Mouse (Mus musculus) intestine, postnatal 0 days (tissue): ENCODE results near the gene S100a11. TPM values are rescaled to one million over a fixed set of nuclear protein-coding genes. Genes with fewer than 3 reads are reported as not detected.

ENCODE experiments used
- ATAC-seq: fragments of 200-750 bp; cut with Nextera tagmentation; 2 replicates; pipeline ENCODE4 v1.8.0; 2017; ENCODE audit warnings: mild to moderate bottlenecking, moderate TSS enrichment, moderate library complexity
- H3K27ac ChIP-seq: fragments of 300-500 bp; sonication (generic); 2 replicates; pipeline ENCODE4 v1.5.1; 2014; ENCODE audit warnings: mild to moderate bottlenecking, low read depth, low read length, moderate library complexity
- H3K27me3 ChIP-seq: fragments of 300-500 bp; sonication (generic); replicated peaks from 2 replicates; pipeline ENCODE4 v1.6.1; 2014; ENCODE audit warnings: low read length, mixed read lengths; ENCODE audit not compliant: control insufficient read depth, insufficient read depth
- H3K36me3 ChIP-seq: fragments of 300-500 bp; sonication (generic); 2 replicates; pipeline ENCODE4 v1.6.1; 2014; ENCODE audit warnings: mild to moderate bottlenecking, moderate library complexity; ENCODE audit not compliant: control insufficient read depth, insufficient read depth
- H3K4me1 ChIP-seq: fragments of 300-500 bp; sonication (generic); replicated peaks from 2 replicates; pipeline ENCODE4 v1.6.1; 2014; ENCODE audit warnings: antibody characterized with exemption, low read length, mixed read lengths; ENCODE audit not compliant: control insufficient read depth, insufficient read depth
- H3K4me2 ChIP-seq: fragments of 300-500 bp; sonication (generic); replicated peaks from 2 replicates; pipeline ENCODE4 v1.6.1; 2014; ENCODE audit warnings: low read depth, mild to moderate bottlenecking, moderate library complexity
- H3K4me3 ChIP-seq: fragments of 300-500 bp; sonication (generic); 2 replicates; pipeline ENCODE4 v1.5.1; 2014; ENCODE audit warnings: low read depth, low read length
- H3K9ac ChIP-seq: fragments of 300-500 bp; sonication (generic); 2 replicates; pipeline ENCODE4 v1.6.1; 2014; ENCODE audit warnings: mild to moderate bottlenecking, low read depth, low read length
- H3K9me3 ChIP-seq: fragments of 300-500 bp; sonication (generic); 2 replicates; pipeline ENCODE4 v1.6.1; 2016; ENCODE audit warnings: mixed run types; ENCODE audit not compliant: control insufficient read depth
- CTCF ChIP-seq: sonication (generic); IDR thresholded peaks from 2 replicates; pipeline ENCODE4 v1.5.1; 2016; ENCODE audit warnings: low read depth, mild to moderate bottlenecking, control low read depth, antibody characterized with exemption, moderate library complexity
- WGBS: fragments of 180-500 bp; shearing (Covaris S2); extraction: QIAGEN DNeasy Blood & Tissue Kit; methylation state at CpG from one replicate; pipeline ENCODE4 v1.1.7; 2014; 5-methylcytosine and 5-hydroxymethylcytosine counted together
- polyA plus RNA-seq: library from polyadenylated mRNA; unstranded; fragments of >200 nt; fragmentation: Nextera tagmentation; extraction: Ambion mirVana; gene quantifications from 2 replicates; pipeline ENCODE4 v1.2.1, GENCODE M21; 2015

S100a11 gene
- polyA plus RNA-seq, 1 experiment from 2014 or later, result 965 TPM

GRCm38 (mm10) chr3:93554379-93554980, 34.2 kb downstream of the S100a11 start:
- H3K36me3 ChIP-seq, result 0 out of 2 replicates have a peak, but pooled peaks cover 6% of the 10 kb centered on the region
- H3K9me3 ChIP-seq, result no peaks in the 10 kb centered on the region
- H3K27ac ChIP-seq, result peak overlapping the region; percentile 97
- peak; percentile 21 for ATAC-seq
- H3K27me3 ChIP-seq, result no peaks in the 10 kb centered on the region
- WGBS, result 12% methylated on average over 13 of the region's 13 CpGs
- no peak for TF ChIP-seq CTCF
- peak overlapping the region; percentile 54 for H3K9ac ChIP-seq
- peak overlapping the region; percentile 81 for H3K4me3 ChIP-seq
- peaks cover 20% of the 10 kb centered on the region for H3K4me1 ChIP-seq
- H3K4me2 ChIP-seq, result peak overlapping the region; percentile 87

- Histone ChIP-seq H3K9me3 (no peaks in the 10 kb centered on the region), H3K4me2 (peak within 1 kb of the TSS; percentile 87), H3K9ac (peak within 1 kb of the TSS; percentile 84), H3K27me3 (no peaks in the 10 kb centered on the region), H3K4me3 (peak within 1 kb of the TSS; percentile 81), H3K36me3 (0 out of 2 replicates have a peak, but pooled peaks cover 8% of the 10 kb centered on the region), H3K4me1 (peaks cover 21% of the 10 kb centered on the region), H3K27ac (peak within 1 kb of the TSS; percentile 97)
- under 1% methylated on average over 38 of the region's 39 CpGs for WGBS
- TF ChIP-seq CTCF, result no peak
- ATAC-seq, result peak; percentile 85
These were observed 34.9 kb downstream of the S100a11 start, which contains the start of gene S100a10 for GRCm38 (mm10) chr3:93554981-93555877. Gene S100a10 (plus strand): TSS chr3:93555080.

GRCm38 (mm10) chr3:93555878-93556254, 35.6 kb downstream of the S100a11 start:
- Histone ChIP-seq H3K9ac (peak overlapping the region; percentile 84), H3K27me3 (no peaks in the 10 kb centered on the region), H3K4me1 (peaks cover 21% of the 10 kb centered on the region), H3K4me2 (peak overlapping the region; percentile 87), H3K27ac (peak overlapping the region; percentile 97), H3K4me3 (peak overlapping the region; percentile 81), H3K36me3 (peaks cover 14% of the 10 kb centered on the region), H3K9me3 (no peaks in the 10 kb centered on the region)
- TF ChIP-seq CTCF, result no peak
- 3% methylated on average over 2 of the region's 2 CpGs for WGBS
- peak; percentile 81 for ATAC-seq

GRCm38 (mm10) chr3:93556599-93556998, 36.3 kb downstream of the S100a11 start:
- Histone ChIP-seq H3K4me2 (peak overlapping the region; percentile 87), H3K9ac (peak overlapping the region; percentile 84; the same call in 1 of the 2 replicates), H3K9me3 (no peaks in the 10 kb centered on the region), H3K4me1 (peaks cover 21% of the 10 kb centered on the region), H3K27me3 (no peaks in the 10 kb centered on the region), H3K36me3 (peaks cover 21% of the 10 kb centered on the region), H3K27ac (peak overlapping the region; percentile 97), H3K4me3 (peak overlapping the region; percentile 81)
- TF ChIP-seq CTCF, result no peak
- no peak for ATAC-seq
- WGBS, result 29% methylated on average over 1 of the region's 1 CpGs

GRCm38 (mm10) chr3:93557471-93557870, 37.2 kb downstream of the S100a11 start:
- Histone ChIP-seq H3K36me3 (peaks cover 30% of the 10 kb centered on the region), H3K4me3 (peak overlapping the region; percentile 81; the same call in 1 of the 2 replicates), H3K9ac (no peak overlapping the region), H3K27me3 (no peaks in the 10 kb centered on the region), H3K27ac (no peak overlapping the region), H3K4me2 (peak overlapping the region; percentile 87), H3K9me3 (no peaks in the 10 kb centered on the region), H3K4me1 (peaks cover 17% of the 10 kb centered on the region)
- WGBS, result 45% methylated on average over 4 of the region's 4 CpGs
- ATAC-seq, result no peak
- no peak for TF ChIP-seq CTCF

- Histone ChIP-seq H3K27me3 (no peaks in the 10 kb centered on the region), H3K4me2 (peak overlapping the region; percentile 13; the same call in 1 of the 2 replicates), H3K9me3 (no peaks in the 10 kb centered on the region), H3K36me3 (peaks cover 52% of the 10 kb centered on the region), H3K4me3 (no peak overlapping the region), H3K27ac (no peak overlapping the region), H3K9ac (no peak overlapping the region), H3K4me1 (peaks cover 17% of the 10 kb centered on the region)
- TF ChIP-seq CTCF, result no peak
- 78% methylated on average over 6 of the region's 6 CpGs for WGBS
- no peak for ATAC-seq
These were observed 39.7 kb downstream of the S100a11 start for GRCm38 (mm10) chr3:93559961-93560360.
